Mouse (Mus musculus) kidney, adult 2 months (tissue): ENCODE data around the gene Polh. TPM values are rescaled to one million over a fixed set of nuclear protein-coding genes. Genes with fewer than 3 reads are reported as not detected.

Experiments used
- DNase-seq: peaks from one replicate; pipeline ENCODE4 v3.0.0; 2021
- H3K27ac ChIP-seq: fragments of 200-500 bp; 2 replicates; pipeline ENCODE4 v1.5.1; 2012; ENCODE audit warnings: low read depth, low read length, control low read depth, inconsistent platforms; ENCODE audit not compliant: insufficient read depth
- H3K27me3 ChIP-seq: fragments of 200-500 bp; replicated peaks from 2 replicates; pipeline ENCODE4 v1.6.1; 2012; ENCODE audit warnings: mild to moderate bottlenecking, moderate library complexity, low read length, inconsistent platforms; ENCODE audit not compliant: control insufficient read depth, insufficient read depth
- H3K36me3 ChIP-seq: fragments of 200-500 bp; 2 replicates; pipeline ENCODE4 v1.6.1; 2012; ENCODE audit warnings: mild to moderate bottlenecking, moderate library complexity, low read length, inconsistent platforms; ENCODE audit not compliant: control insufficient read depth, insufficient read depth
- H3K4me1 ChIP-seq: fragments of 200-500 bp; 2 replicates; pipeline ENCODE4 v1.6.1; 2011; ENCODE audit warnings: low read length; ENCODE audit not compliant: control insufficient read depth, insufficient read depth
- H3K4me3 ChIP-seq: fragments of 200-500 bp; 2 replicates; pipeline ENCODE4 v1.5.1; 2011; ENCODE audit warnings: mild to moderate bottlenecking, low read depth, low read length, control low read depth; ENCODE audit not compliant: insufficient read depth
- CTCF ChIP-seq: fragments of 200-500 bp; conservative IDR thresholded peaks from 2 replicates; pipeline ENCODE4 v1.5.1; 2011; ENCODE audit warnings: low read depth, mild to moderate bottlenecking, control low read depth, low read length, moderate library complexity, mixed read lengths; ENCODE audit not compliant: insufficient read depth, insufficient read length
- POLR2A ChIP-seq: fragments of 200-500 bp; IDR thresholded peaks from one replicate; pipeline ENCODE4 v1.6.1; 2011; ENCODE audit warnings: low read depth, low read length, control low read depth
- WGBS: fragments of 180-500 bp; shearing (Covaris S2); methylation state at CpG from one replicate; pipeline ENCODE4 v1.1.7; 2018; 5-methylcytosine and 5-hydroxymethylcytosine counted together
- polyA plus RNA-seq: library from polyadenylated mRNA; depleted of rRNA; stranded (reverse); fragments of >200 nt; gene quantifications from 2 replicates; pipeline ENCODE4 v1.2.3, GENCODE M21; 2012

Gene Polh
- polyA plus RNA-seq, 1 experiment = 3.8 TPM

- no peaks in the 10 kb centered on the region; the same call in 1 of the 2 replicates for H3K36me3 ChIP-seq
- WGBS = 91% methylated on average over 5 of the region's 5 CpGs
- no peak for DNase-seq
- H3K4me3 ChIP-seq = no peak overlapping the region
- TF ChIP-seq CTCF = no peak
- no peak for TF ChIP-seq POLR2A
- H3K4me1 ChIP-seq = no peaks in the 10 kb centered on the region; the same call in 1 of the 2 replicates
- no peaks in the 10 kb centered on the region for H3K27me3 ChIP-seq
- no peak overlapping the region for H3K27ac ChIP-seq
Observed at GRCm38 (mm10) chr17:46168768-46169167, 33.7 kb downstream of the Polh start.

- TF ChIP-seq POLR2A (no peak), CTCF (no peak)
- H3K36me3 ChIP-seq = no peaks in the 10 kb centered on the region; the same call in 1 of the 2 replicates
- no peaks in the 10 kb centered on the region; the same call in 1 of the 2 replicates for H3K4me1 ChIP-seq
- no peak overlapping the region for H3K4me3 ChIP-seq
- no peak overlapping the region for H3K27ac ChIP-seq
- 29% methylated on average over 5 of the region's 5 CpGs for WGBS
- DNase-seq = no peak
- H3K27me3 ChIP-seq = no peaks in the 10 kb centered on the region
Observed at GRCm38 (mm10) chr17:46168318-46168717, 34.1 kb downstream of the Polh start.

GRCm38 (mm10) chr17:46167014-46167413 is 35.4 kb downstream of the Polh start:
- no peak overlapping the region for H3K4me3 ChIP-seq
- H3K27ac ChIP-seq = 0 out of 2 replicates have a peak overlapping the region, but pooled peaks have one; percentile 8
- TF ChIP-seq POLR2A (no peak), CTCF (peak; percentile 58; the same call in 1 of the 2 replicates)
- peak; percentile 40 for DNase-seq
- no peaks in the 10 kb centered on the region; the same call in 1 of the 2 replicates for H3K36me3 ChIP-seq
- H3K4me1 ChIP-seq = peaks cover 2% of the 10 kb centered on the region; the same call in 1 of the 2 replicates
- WGBS = 81% methylated on average over 11 of the region's 11 CpGs
- H3K27me3 ChIP-seq = no peaks in the 10 kb centered on the region

- peaks cover 2% of the 10 kb centered on the region; the same call in 1 of the 2 replicates for H3K4me1 ChIP-seq
- DNase-seq = no peak
- no peak for TF ChIP-seq CTCF
- no peak overlapping the region for H3K27ac ChIP-seq
- no peaks in the 10 kb centered on the region for H3K27me3 ChIP-seq
- H3K4me3 ChIP-seq = no peak overlapping the region
- 70% methylated on average over 5 of the region's 5 CpGs for WGBS
- no peaks in the 10 kb centered on the region; the same call in 1 of the 2 replicates for H3K36me3 ChIP-seq
Observed at GRCm38 (mm10) chr17:46166270-46166669, 36.2 kb downstream of the Polh start.

- H3K27ac ChIP-seq = no peak overlapping the region
- 84% methylated on average over 12 of the region's 12 CpGs for WGBS
- peaks cover 2% of the 10 kb centered on the region; the same call in 1 of the 2 replicates for H3K4me1 ChIP-seq
- DNase-seq = no peak
- TF ChIP-seq POLR2A (no peak), CTCF (no peak)
- no peaks in the 10 kb centered on the region for H3K27me3 ChIP-seq
- no peak overlapping the region for H3K4me3 ChIP-seq
- H3K36me3 ChIP-seq = no peaks in the 10 kb centered on the region; the same call in 1 of the 2 replicates
Observed at GRCm38 (mm10) chr17:46165460-46165859, 37.0 kb downstream of the Polh start.

- TF ChIP-seq CTCF = no peak
- no peak for TF ChIP-seq POLR2A
- 91% methylated on average over 10 of the region's 10 CpGs for WGBS
- H3K4me1 ChIP-seq = peaks cover 2% of the 10 kb centered on the region; the same call in 1 of the 2 replicates
- DNase-seq = no peak
- no peak overlapping the region for H3K27ac ChIP-seq
- no peaks in the 10 kb centered on the region; the same call in 1 of the 2 replicates for H3K36me3 ChIP-seq
- H3K27me3 ChIP-seq = no peaks in the 10 kb centered on the region
- H3K4me3 ChIP-seq = no peak overlapping the region
Observed at GRCm38 (mm10) chr17:46164791-46165190, 37.7 kb downstream of the Polh start.

GRCm38 (mm10) chr17:46164301-46164700 is 38.1 kb downstream of the Polh start:
- peaks cover 5% of the 10 kb centered on the region; the same call in 1 of the 2 replicates for H3K4me1 ChIP-seq
- no peaks in the 10 kb centered on the region for H3K27me3 ChIP-seq
- DNase-seq = no peak
- H3K27ac ChIP-seq = no peak overlapping the region
- 96% methylated on average over 8 of the region's 8 CpGs for WGBS
- no peak for TF ChIP-seq CTCF
- TF ChIP-seq POLR2A = no peak
- H3K4me3 ChIP-seq = no peak overlapping the region
- H3K36me3 ChIP-seq = no peaks in the 10 kb centered on the region; the same call in 1 of the 2 replicates
